Mouse (Mus musculus) hindbrain, postnatal 0 days (tissue): ENCODE data around the gene Pum3. TPM values are rescaled to one million over a fixed set of nuclear protein-coding genes. Genes with fewer than 3 reads are reported as not detected.

ENCODE experiments used
- ATAC-seq: fragments of 200-750 bp; cut with Nextera tagmentation; 2 replicates; pipeline ENCODE4 v1.8.0; 2017; ENCODE audit warnings: mild to moderate bottlenecking, moderate TSS enrichment, moderate library complexity
- DNase-seq: peaks from one replicate; pipeline ENCODE4 v3.0.0-alpha.2; 2015; ENCODE audit warnings: low spot score
- H3K27ac ChIP-seq: fragments of 300-500 bp; sonication (generic); 2 replicates; pipeline ENCODE4 v1.5.1; 2014; ENCODE audit warnings: mild to moderate bottlenecking
- H3K27me3 ChIP-seq: fragments of 300-500 bp; sonication (generic); 2 replicates; pipeline ENCODE4 v1.6.1; 2014; ENCODE audit warnings: low read length, mixed read lengths; ENCODE audit not compliant: insufficient read depth
- H3K36me3 ChIP-seq: fragments of 300-500 bp; sonication (generic); 2 replicates; pipeline ENCODE4 v1.6.1; 2014; ENCODE audit warnings: low read length, mixed read lengths; ENCODE audit not compliant: insufficient read depth
- H3K4me1 ChIP-seq: fragments of 300-500 bp; sonication (generic); 2 replicates; pipeline ENCODE4 v1.6.1; 2014; ENCODE audit warnings: antibody characterized with exemption, low read length, mixed read lengths; ENCODE audit not compliant: insufficient read depth
- H3K4me2 ChIP-seq: fragments of 300-500 bp; sonication (generic); 2 replicates; pipeline ENCODE4 v1.6.1; 2014; ENCODE audit warnings: low read depth, mild to moderate bottlenecking, low read length, moderate library complexity, mixed read lengths
- H3K4me3 ChIP-seq: fragments of 300-500 bp; sonication (generic); 2 replicates; pipeline ENCODE4 v1.5.1; 2014; ENCODE audit warnings: low read length
- H3K9ac ChIP-seq: fragments of 300-500 bp; sonication (generic); replicated peaks from 2 replicates; pipeline ENCODE4 v1.6.1; 2014; ENCODE audit warnings: mild to moderate bottlenecking, low read length, moderate library complexity, mixed read lengths
- H3K9me3 ChIP-seq: fragments of 300-500 bp; sonication (generic); 2 replicates; pipeline ENCODE4 v1.6.1; 2016; ENCODE audit warnings: low read length, mixed read lengths
- CTCF ChIP-seq: IDR thresholded peaks from 2 replicates; pipeline ENCODE4 v1.5.1; 2016; ENCODE audit warnings: antibody characterized with exemption, control low read depth, low read depth
- WGBS: fragments of 180-500 bp; shearing (Covaris S2); extraction: QIAGEN DNeasy Blood & Tissue Kit; methylation state at CpG from one replicate; pipeline ENCODE4 v1.1.7; 2014; 5-methylcytosine and 5-hydroxymethylcytosine counted together
- polyA plus RNA-seq: library from polyadenylated mRNA; unstranded; fragments of >200 nt; fragmentation: Nextera tagmentation; extraction: Ambion mirVana; gene quantifications from 2 replicates; pipeline ENCODE4 v1.2.1, GENCODE M21; 2015
- total RNA-seq: library from RNA; depleted of rRNA; stranded (reverse); fragments of >200 nt; gene quantifications from 2 replicates; pipeline ENCODE4 v1.2.3, GENCODE M21; 2014; rRNA removed

Pum3 gene
- 13.1 and 15.7 TPM in 2 replicates for total RNA-seq
- 50.3 and 58.9 TPM in 2 replicates for polyA plus RNA-seq

- peak; percentile 99 for ATAC-seq
- Histone ChIP-seq H3K36me3 (no peaks in the 10 kb centered on the region), H3K27ac (peak within 1 kb of the TSS; percentile 93), H3K4me1 (peaks cover 13% of the 10 kb centered on the region), H3K4me2 (peak within 1 kb of the TSS; percentile 99), H3K9ac (peak within 1 kb of the TSS; percentile 83), H3K9me3 (no peaks in the 10 kb centered on the region), H3K27me3 (no peaks in the 10 kb centered on the region), H3K4me3 (peak within 1 kb of the TSS; percentile 70)
- peak; percentile 99 for DNase-seq
- no peak for TF ChIP-seq CTCF
- under 1% methylated on average over 40 of the region's 40 CpGs for WGBS
These were observed at the start of gene Pum3 for GRCm38 (mm10) chr19:27429745-27430251. Pum3 (minus strand) TSS chr19:27429825.

- no peak for TF ChIP-seq CTCF
- H3K4me3 ChIP-seq: no peak overlapping the region
- no peaks in the 10 kb centered on the region for H3K4me1 ChIP-seq
- no peak overlapping the region for H3K27ac ChIP-seq
- no peak overlapping the region for H3K4me2 ChIP-seq
- H3K9me3 ChIP-seq: no peaks in the 10 kb centered on the region
- ATAC-seq: 0 out of 2 replicates have a peak, but pooled peaks have one; percentile 43
- no peaks in the 10 kb centered on the region for H3K36me3 ChIP-seq
- peak; percentile 69 for DNase-seq
- WGBS: 55% methylated on average over 4 of the region's 4 CpGs
- H3K27me3 ChIP-seq: no peaks in the 10 kb centered on the region
- no peak overlapping the region for H3K9ac ChIP-seq
These were observed 37.1 kb upstream of the Pum3 start for GRCm38 (mm10) chr19:27466691-27467090.

GRCm38 (mm10) chr19:27462656-27463055 is 33.0 kb upstream of the Pum3 start:
- 48% methylated on average over 4 of the region's 4 CpGs for WGBS
- TF ChIP-seq CTCF: peak; percentile 47

GRCm38 (mm10) chr19:27450458-27450857 is 20.8 kb upstream of the Pum3 start:
- TF ChIP-seq CTCF: peak; percentile 95
- 21% methylated on average over 4 of the region's 4 CpGs for WGBS
- peak; percentile 92 for DNase-seq
- Histone ChIP-seq H3K9ac (no peak overlapping the region), H3K27me3 (no peaks in the 10 kb centered on the region), H3K4me3 (no peak overlapping the region), H3K9me3 (no peaks in the 10 kb centered on the region), H3K4me2 (no peak overlapping the region), H3K27ac (no peak overlapping the region), H3K36me3 (no peaks in the 10 kb centered on the region), H3K4me1 (no peaks in the 10 kb centered on the region)
- ATAC-seq: peak; percentile 70

More at GRCm38 (mm10) chr19:27462656-27463055, 33.0 kb upstream of the Pum3 start:
- no peak overlapping the region for H3K4me2 ChIP-seq
- H3K4me3 ChIP-seq: no peak overlapping the region
- no peak overlapping the region for H3K9ac ChIP-seq
- H3K4me1 ChIP-seq: no peaks in the 10 kb centered on the region
- H3K9me3 ChIP-seq: no peaks in the 10 kb centered on the region
- no peak overlapping the region for H3K27ac ChIP-seq
- no peaks in the 10 kb centered on the region for H3K27me3 ChIP-seq
- ATAC-seq (no peak), DNase-seq (peak; percentile 32)
- no peaks in the 10 kb centered on the region for H3K36me3 ChIP-seq

- Histone ChIP-seq H3K4me2 (peak overlapping the region; percentile 37), H3K27ac (no peak overlapping the region), H3K36me3 (no peaks in the 10 kb centered on the region), H3K9me3 (no peaks in the 10 kb centered on the region), H3K27me3 (no peaks in the 10 kb centered on the region), H3K9ac (no peak overlapping the region), H3K4me3 (no peak overlapping the region), H3K4me1 (no peaks in the 10 kb centered on the region)
- DNase-seq (peak; percentile 84), ATAC-seq (peak; percentile 60; the same call in 1 of the 2 replicates)
- 18% methylated on average over 7 of the region's 7 CpGs for WGBS
- peak; percentile 87 for TF ChIP-seq CTCF
These were observed 17.9 kb upstream of the Pum3 start for GRCm38 (mm10) chr19:27447515-27447914.

GRCm38 (mm10) chr19:27441106-27441505 is 11.5 kb upstream of the Pum3 start:
- H3K4me1 ChIP-seq: no peaks in the 10 kb centered on the region
- no peak for ATAC-seq
- H3K9me3 ChIP-seq: no peaks in the 10 kb centered on the region
- no peak overlapping the region for H3K9ac ChIP-seq
- TF ChIP-seq CTCF: no peak
- H3K27me3 ChIP-seq: no peaks in the 10 kb centered on the region
- no peak overlapping the region for H3K4me3 ChIP-seq
- H3K4me2 ChIP-seq: no peak overlapping the region
- H3K36me3 ChIP-seq: no peaks in the 10 kb centered on the region
- 75% methylated on average over 5 of the region's 5 CpGs for WGBS
- no peak for DNase-seq
- no peak overlapping the region for H3K27ac ChIP-seq

DNA sequence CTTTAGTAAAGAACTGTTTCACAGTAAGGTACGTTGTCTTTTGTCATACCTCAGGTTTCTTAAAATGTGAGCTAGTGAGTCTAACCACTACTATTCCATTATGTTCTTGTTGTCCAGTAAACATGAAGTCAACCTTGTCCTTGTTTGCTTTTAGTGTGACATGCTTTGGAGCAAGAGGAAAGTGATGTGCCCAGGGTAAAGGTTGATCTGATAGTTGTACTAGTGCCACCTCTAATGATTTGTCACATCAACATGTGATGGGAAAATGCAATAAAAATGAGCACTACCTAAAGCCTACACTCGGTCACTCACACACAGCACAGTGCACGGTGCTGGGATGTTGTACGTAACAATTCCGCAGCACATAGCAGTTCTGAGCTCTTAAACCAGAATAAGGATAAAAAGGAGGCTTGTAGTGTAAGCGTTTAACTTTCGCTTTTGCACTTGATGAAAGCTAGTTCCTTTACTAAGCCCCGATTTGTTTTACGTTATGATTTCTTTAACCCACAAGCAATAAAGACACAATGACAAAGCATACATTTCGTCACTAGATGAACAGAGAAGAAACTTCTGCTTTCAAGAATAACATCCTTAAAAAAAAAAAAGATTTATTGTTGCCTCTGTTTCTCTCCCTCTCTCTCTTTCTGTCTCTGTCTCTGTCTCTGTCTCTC is 8.5 kb upstream of the Pum3 start:
- TF ChIP-seq CTCF: no peak
- no peaks in the 10 kb centered on the region for H3K9me3 ChIP-seq
- no peak overlapping the region for H3K9ac ChIP-seq
- WGBS: 86% methylated on average over 10 of the region's 10 CpGs
- no peaks in the 10 kb centered on the region for H3K36me3 ChIP-seq
- no peaks in the 10 kb centered on the region for H3K4me1 ChIP-seq
- no peak overlapping the region for H3K4me3 ChIP-seq
- DNase-seq (no peak), ATAC-seq (no peak)
- no peaks in the 10 kb centered on the region for H3K27me3 ChIP-seq
- H3K27ac ChIP-seq: no peak overlapping the region
- no peak overlapping the region for H3K4me2 ChIP-seq
